15 mouse cellular contexts compared by ENCODE assay signal in genomic region chr12:72748341-72748740, GRCm38 (mm10).
"Had no signal": no experiment of that assay in that cellular context is flagged by ENCODE, and none has a peak within 500 bp of the region (broad histone marks: within the 10 kb centered on the region; RNA-seq: fewer than 3 reads in every experiment).

No protein-coding gene starts in this region.

- H3K4me3 ChIP-seq: layer of hippocampus, adult 2 months; limb, embryonic 10.5 days; liver, embryonic 15.5 days; midbrain, embryonic 10.5 days; neural tube, embryonic 13.5 days had no signal

- H3K4me1 ChIP-seq: limb, embryonic 10.5 days; liver, embryonic 15.5 days; neural tube, embryonic 13.5 days had no signal

- H3K27ac ChIP-seq: kidney, postnatal 0 days; layer of hippocampus, adult 2 months; limb, embryonic 10.5 days; liver, embryonic 15.5 days; midbrain, embryonic 10.5 days; neural tube, embryonic 13.5 days had no signal

- ATAC-seq: lung, postnatal 0 days had no signal

- H3K27me3 ChIP-seq: liver, embryonic 15.5 days; neural tube, embryonic 13.5 days had no signal

- DNase-seq: kidney, adult 9 months; kidney, postnatal 4 days; lung, adult 2 months; lung, postnatal 36 days; midbrain, embryonic 14.5 days; retina, postnatal 1 day; right cerebral cortex, postnatal 4 days; thymus, postnatal 4 days had no signal
